Comparison of ENCODE assay signal across 11 mouse cellular contexts in the genomic region with DNA sequence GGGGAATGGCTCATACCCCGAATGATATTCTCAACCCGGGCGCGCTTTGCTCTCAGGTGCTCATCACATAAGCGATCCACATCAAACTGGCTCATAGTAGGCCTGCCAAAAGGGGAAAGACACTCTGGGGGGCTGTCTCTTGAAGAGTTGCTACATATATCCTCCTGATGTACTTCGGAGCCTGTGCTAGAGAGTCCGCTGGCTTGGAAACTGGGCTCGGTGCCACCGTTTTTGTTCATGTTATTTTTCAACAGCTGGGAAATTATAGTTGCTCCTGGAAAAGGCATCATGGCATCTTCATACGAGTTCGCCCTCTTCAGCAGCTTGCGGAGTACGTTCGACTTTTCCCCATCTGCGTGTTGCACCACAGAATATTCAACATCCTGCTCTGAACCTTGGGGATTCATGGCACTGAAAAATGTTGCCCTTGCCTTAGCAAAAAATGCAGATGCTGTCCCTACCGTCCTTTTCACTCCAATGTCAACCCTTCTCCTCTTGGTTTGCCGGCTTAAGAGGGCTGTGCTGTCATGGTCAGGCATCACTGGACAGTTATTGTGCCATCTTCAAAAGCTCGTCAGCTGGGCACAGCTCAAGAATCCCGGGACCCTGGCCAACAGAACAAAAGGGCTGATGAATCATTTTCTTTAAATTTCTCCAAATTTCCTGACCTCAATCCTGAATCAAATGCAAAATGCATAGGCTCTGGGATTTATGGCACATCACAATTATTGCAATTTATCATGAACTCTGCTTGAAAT. TPM values are rescaled to one million over a fixed set of nuclear protein-coding genes. Genes with fewer than 3 reads are reported as not detected.
DNase-seq lines count a peak whose midpoint lies in the region; ATAC-seq and TF ChIP-seq lines count a peak whose summit lies in the region.
"Had no signal": no experiment of that assay in that cellular context is flagged by ENCODE, and none has a peak within 500 bp of the region (broad histone marks: within the 10 kb centered on the region; RNA-seq: fewer than 3 reads in every experiment).

No protein-coding gene starts in this region.

- TF ChIP-seq CTCF in heart, postnatal 0 days (IDR thresholded peaks at IDR 0.05; ENCODE audit: low read depth), result no peak

- WGBS in heart, postnatal 0 days, result 58% methylated on average over 19 of the region's 19 CpGs
- WGBS in heart, embryonic 12.5 days, result 86% methylated on average over 19 of the region's 19 CpGs
- 67% methylated on average over 19 of the region's 19 CpGs for WGBS in neural tube, embryonic 13.5 days
- 58% methylated on average over 19 of the region's 19 CpGs for WGBS in neural tube, embryonic 15.5 days
- WGBS in liver, embryonic 11.5 days, result 89% methylated on average over 19 of the region's 19 CpGs

- H3K27ac ChIP-seq in heart, postnatal 0 days (ENCODE audit: low read depth), result no peak overlapping the region
- H3K27ac ChIP-seq in heart, embryonic 12.5 days (ENCODE audit: poor library complexity, severe bottlenecking), result no peak overlapping the region
- H3K27ac ChIP-seq in neural tube, embryonic 13.5 days (replicated peaks), result peak overlapping the region; percentile 42; the same call in 1 of the 2 replicates
- peak overlapping the region; percentile 42; the same call in 1 of the 2 replicates for H3K27ac ChIP-seq in neural tube, embryonic 15.5 days (replicated peaks)
- H3K27ac ChIP-seq in liver, embryonic 11.5 days (ENCODE audit: low read depth, low read length), result no peak overlapping the region
- H3K27ac ChIP-seq: liver, embryonic 13.5 days had no signal

- TF ChIP-seq EP300 in heart, postnatal 0 days (IDR thresholded peaks at IDR 0.05; ENCODE audit: low read depth), result no peak

- no peaks in the 10 kb centered on the region for H3K27me3 ChIP-seq in heart, postnatal 0 days (ENCODE audit: control insufficient read depth, insufficient read depth, low read length)
- no peaks in the 10 kb centered on the region for H3K27me3 ChIP-seq in heart, embryonic 12.5 days (replicated peaks)
- no peaks in the 10 kb centered on the region for H3K27me3 ChIP-seq in neural tube, embryonic 13.5 days
- no peaks in the 10 kb centered on the region for H3K27me3 ChIP-seq in neural tube, embryonic 15.5 days (replicated peaks)
- no peaks in the 10 kb centered on the region for H3K27me3 ChIP-seq in liver, embryonic 11.5 days (replicated peaks; ENCODE audit: control insufficient read depth, insufficient read depth, low read length)

- H3K36me3 ChIP-seq in heart, postnatal 0 days (replicated peaks; ENCODE audit: control insufficient read depth, insufficient read depth, low read length), result peaks cover 29% of the 10 kb centered on the region
- H3K36me3 ChIP-seq in heart, embryonic 12.5 days, result peaks cover 44% of the 10 kb centered on the region
- peaks cover 33% of the 10 kb centered on the region for H3K36me3 ChIP-seq in neural tube, embryonic 13.5 days
- no peaks in the 10 kb centered on the region for H3K36me3 ChIP-seq in neural tube, embryonic 15.5 days
- H3K36me3 ChIP-seq in liver, embryonic 11.5 days (ENCODE audit: control insufficient read depth, insufficient read depth, low read length), result no peaks in the 10 kb centered on the region

- no peak overlapping the region for H3K4me3 ChIP-seq in heart, postnatal 0 days (ENCODE audit: low read depth, low read length)
- H3K4me3 ChIP-seq in heart, embryonic 12.5 days, result no peak overlapping the region
- no peak overlapping the region for H3K4me3 ChIP-seq in neural tube, embryonic 13.5 days
- no peak overlapping the region for H3K4me3 ChIP-seq in neural tube, embryonic 15.5 days (replicated peaks)
- no peak overlapping the region for H3K4me3 ChIP-seq in liver, embryonic 11.5 days (ENCODE audit: low read depth, low read length)
- H3K4me3 ChIP-seq: erythroblast, embryonic 14.5 days; liver, embryonic 13.5 days had no signal

- H3K4me1 ChIP-seq in heart, postnatal 0 days (ENCODE audit: control insufficient read depth, insufficient read depth), result 0 out of 2 replicates have a peak, but pooled peaks cover 6% of the 10 kb centered on the region
- H3K4me1 ChIP-seq in heart, embryonic 12.5 days (replicated peaks), result peaks cover 7% of the 10 kb centered on the region
- H3K4me1 ChIP-seq in neural tube, embryonic 13.5 days (replicated peaks), result peaks cover 49% of the 10 kb centered on the region
- peaks cover 11% of the 10 kb centered on the region; the same call in 1 of the 2 replicates for H3K4me1 ChIP-seq in neural tube, embryonic 15.5 days
- H3K4me1 ChIP-seq in liver, embryonic 11.5 days (replicated peaks; ENCODE audit: control insufficient read depth, insufficient read depth, low read length), result no peaks in the 10 kb centered on the region

- DNase-seq in heart, postnatal 0 days (ENCODE audit: low spot score), result no peak
- DNase-seq in neural tube, embryonic 10.5 days (ENCODE audit: extremely low spot score, low spot score), result no peak
- peak; percentile 66 for DNase-seq in cerebellum, adult 9-11 months
- no peak for DNase-seq in liver
- no peak for DNase-seq in liver, embryonic 11.5 days (ENCODE audit: low spot score)
- DNase-seq: layer of hippocampus, adult 9-11 months; liver, embryonic 13.5 days had no signal

- ATAC-seq in heart, postnatal 0 days (ENCODE audit: insufficient read depth, low read depth), result 0 out of 2 replicates have a peak, but pooled peaks have one; percentile 27
- ATAC-seq in heart, embryonic 12.5 days (ENCODE audit: insufficient number of reproducible peaks, low FRiP score), result no peak
- peak; percentile 52; the same call in 1 of the 2 replicates for ATAC-seq in neural tube, embryonic 13.5 days (ENCODE audit: low read depth)
- peak; percentile 38 for ATAC-seq in neural tube, embryonic 15.5 days (ENCODE audit: low FRiP score)
- ATAC-seq in liver, embryonic 11.5 days (replicated peaks; ENCODE audit: low FRiP score), result no peak

- H3K4me2 ChIP-seq in heart, postnatal 0 days (ENCODE audit: low read depth, low read length), result 0 out of 2 replicates have a peak overlapping the region, but pooled peaks have one; percentile 11
- H3K4me2 ChIP-seq in heart, embryonic 12.5 days, result no peak overlapping the region
- no peak overlapping the region for H3K4me2 ChIP-seq in neural tube, embryonic 13.5 days
- H3K4me2 ChIP-seq in neural tube, embryonic 15.5 days, result peak overlapping the region; percentile 32
- no peak overlapping the region for H3K4me2 ChIP-seq in liver, embryonic 11.5 days
- H3K4me2 ChIP-seq: liver, embryonic 13.5 days had no signal

- H3K9me3 ChIP-seq in heart, postnatal 0 days (replicated peaks; ENCODE audit: control insufficient read depth, low read length), result no peaks in the 10 kb centered on the region
- H3K9me3 ChIP-seq in heart, embryonic 12.5 days (replicated peaks), result no peaks in the 10 kb centered on the region
- no peaks in the 10 kb centered on the region for H3K9me3 ChIP-seq in neural tube, embryonic 13.5 days
- no peaks in the 10 kb centered on the region for H3K9me3 ChIP-seq in neural tube, embryonic 15.5 days (replicated peaks)
- H3K9me3 ChIP-seq in liver, embryonic 11.5 days (ENCODE audit: control insufficient read depth, low read length), result no peaks in the 10 kb centered on the region
- H3K9me3 ChIP-seq: liver, embryonic 13.5 days had no signal

- no peak overlapping the region for H3K9ac ChIP-seq in heart, postnatal 0 days (replicated peaks; ENCODE audit: low read depth, low read length)
- no peak overlapping the region for H3K9ac ChIP-seq in heart, embryonic 12.5 days
- H3K9ac ChIP-seq in neural tube, embryonic 13.5 days, result no peak overlapping the region
- H3K9ac ChIP-seq in neural tube, embryonic 15.5 days (replicated peaks), result no peak overlapping the region
- no peak overlapping the region for H3K9ac ChIP-seq in liver, embryonic 11.5 days (ENCODE audit: low read depth, low read length)
- H3K9ac ChIP-seq: liver, embryonic 13.5 days had no signal

RNA-seq across cellular contexts. Expression of gene Prox1, which starts 8.6 kb away (rescaled TPM):
- total RNA-seq in heart, postnatal 0 days (2014; rRNA removed; ENCODE audit: low replicate concordance), result 23.1 and 31.5 TPM in 2 replicates
- polyA plus RNA-seq in heart, postnatal 0 days (2015; fragmentation: Nextera tagmentation; extraction: Ambion mirVana), result 17.3 and 17.8 TPM in 2 replicates
- 26.5 and 29.6 TPM in 2 replicates for polyA plus RNA-seq in heart, embryonic 12.5 days (2016; fragmentation: Nextera tagmentation; extraction: Ambion mirVana)
- 12.4 and 15.0 TPM in 2 replicates for polyA plus RNA-seq in neural tube, embryonic 13.5 days (2015; fragmentation: Nextera tagmentation; extraction: Ambion mirVana)
- 9.1 and 9.7 TPM in 2 replicates for polyA plus RNA-seq in neural tube, embryonic 15.5 days (2015; fragmentation: Nextera tagmentation; extraction: Ambion mirVana)
- polyA plus RNA-seq in liver, embryonic 11.5 days (2014; fragmentation: Nextera tagmentation; extraction: Ambion mirVana), result 12.1 and 13.9 TPM in 2 replicates

Comparison
In these comparisons a context has a peak if more than half of its experiments do, and no peak if none do; other contexts are left out.
1. ATAC-seq: peak in heart, postnatal 0 days (single experiment), neural tube, embryonic 13.5 days (single experiment) and neural tube, embryonic 15.5 days (single experiment); none in heart, embryonic 12.5 days (single experiment) and liver, embryonic 11.5 days (single experiment).
2. H3K4me2 ChIP-seq: peak in heart, postnatal 0 days (single experiment) and neural tube, embryonic 15.5 days (single experiment); none in heart, embryonic 12.5 days (single experiment), neural tube, embryonic 13.5 days (single experiment) and liver, embryonic 11.5 days (single experiment).
3. H3K27ac ChIP-seq: peak in neural tube, embryonic 13.5 days (single experiment) and neural tube, embryonic 15.5 days (single experiment); none in heart, postnatal 0 days (single experiment), heart, embryonic 12.5 days (single experiment) and liver, embryonic 11.5 days (single experiment).